Mouse (Mus musculus): Measurements from ENCODE around the gene Obox1.
"Not testable (repeated sequence)": the region's sequence is repeated elsewhere in the genome, so short reads cannot be mapped to it uniquely, and the experiment has no call there.

DNA sequence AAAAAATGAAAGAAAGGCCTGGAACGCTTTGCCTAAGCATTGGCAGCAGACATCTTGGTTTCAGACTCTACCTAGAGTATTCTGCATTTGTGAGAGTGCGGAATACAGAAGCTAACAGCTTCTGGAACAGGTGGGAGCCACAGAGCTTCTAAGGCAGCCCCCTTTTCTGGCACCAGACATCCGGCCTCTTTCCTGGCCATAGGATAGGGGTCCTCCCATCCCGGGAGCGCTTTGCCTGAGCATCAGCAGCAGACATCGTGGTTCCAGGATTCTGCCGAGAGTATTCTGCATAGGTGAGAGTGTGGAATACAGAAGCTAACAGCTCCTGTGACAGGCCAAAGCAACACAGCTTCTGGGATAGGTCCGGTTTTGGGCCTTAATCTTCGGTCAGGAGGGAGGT lies 29.3 kb downstream of the Obox1 start:
- not testable (repeated sequence) for TF ChIP-seq CHD2 (IDR thresholded peaks at IDR 0.05; ENCODE audit: low read length); POLR2AphosphoS2 (IDR thresholded peaks at IDR 0.05; ENCODE audit: low read depth, low read length); KAT2A (IDR thresholded peaks at IDR 0.05; ENCODE audit: insufficient replicate concordance, low read length); CTCF (conservative IDR thresholded peaks at IDR 0.05 in 1 of 2, IDR thresholded peaks at IDR 0.05 in 1 of 2; ENCODE audit: low read depth in 2 of 2, low read length in 2 of 2); POLR2A (IDR thresholded peaks at IDR 0.05; ENCODE audit: low read depth, low read length)
